Mouse (Mus musculus) embryonic facial prominence, embryonic 11.5 days (tissue): ENCODE results near the gene Gorasp2. TPM values are rescaled to one million over a fixed set of nuclear protein-coding genes. Genes with fewer than 3 reads are reported as not detected.

Experiments
- polyA plus RNA-seq: library from polyadenylated mRNA; unstranded; fragments of >200 nt; fragmentation: Nextera tagmentation; extraction: Ambion mirVana; gene quantifications from 2 replicates; pipeline ENCODE4 v1.2.1, GENCODE M21; 2014

Gene Gorasp2
- polyA plus RNA-seq, 1 experiment from 2014 or later = 156 TPM

Other genes starting within 250 kb of the Gorasp2 start
- 2.9 and 3.9 TPM in 2 replicates for gene Sp5, start 186.7 kb upstream of the Gorasp2 start, polyA plus RNA-seq
- gene Erich2, start 152.8 kb upstream of the Gorasp2 start, polyA plus RNA-seq = 0.67 and 1.4 TPM in 2 replicates
- gene Gad1, start 108.5 kb upstream of the Gorasp2 start, polyA plus RNA-seq = 2.0 and 2.1 TPM in 2 replicates
- gene Gm26558, start 532 bp downstream of the Gorasp2 start, polyA plus RNA-seq = 3.8 and 3.9 TPM in 2 replicates
- gene Tlk1, start 164.2 kb downstream of the Gorasp2 start, polyA plus RNA-seq = 46.4 and 46.8 TPM in 2 replicates